ENCODE assay signal across 27 mouse cellular contexts in the genomic region with DNA sequence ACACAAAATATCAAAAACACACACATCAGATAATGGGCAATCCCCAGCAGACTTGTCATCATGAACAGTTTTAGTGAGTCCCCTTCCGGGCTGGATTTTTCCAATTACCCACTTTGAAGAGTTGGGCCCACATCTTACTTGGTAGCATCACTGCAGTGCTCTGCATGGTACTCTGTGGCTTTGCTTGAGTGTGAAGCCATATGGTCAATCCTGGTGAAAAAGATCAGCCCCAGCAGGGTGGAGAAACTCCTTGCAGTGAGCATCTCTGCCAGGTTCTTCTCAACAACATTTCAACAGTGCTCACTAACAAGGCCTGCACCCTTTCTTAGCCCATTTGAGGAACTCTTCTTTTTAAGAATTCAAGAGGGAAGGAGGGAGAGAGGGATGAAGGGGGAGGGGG.
"Had no signal": no experiment of that assay in that cellular context is flagged by ENCODE, and none has a peak within 500 bp of the region (broad histone marks: within the 10 kb centered on the region; RNA-seq: fewer than 3 reads in every experiment).

No protein-coding gene starts in this region.

- H3K27ac ChIP-seq: heart, adult 2 months; heart, embryonic 13.5 days; heart, embryonic 15.5 days; hindbrain, embryonic 13.5 days; hindbrain, embryonic 15.5 days; hindbrain, postnatal 0 days; kidney, embryonic 15.5 days; kidney, postnatal 0 days; limb, embryonic 10.5 days; liver, embryonic 13.5 days; liver, embryonic 15.5 days had no signal

- H3K4me1 ChIP-seq: liver, embryonic 15.5 days had no signal

- H3K27me3 ChIP-seq: heart, embryonic 13.5 days; heart, embryonic 15.5 days; hindbrain, embryonic 15.5 days; kidney, embryonic 15.5 days; liver, embryonic 13.5 days; liver, embryonic 15.5 days had no signal

- H3K4me3 ChIP-seq: heart, adult 2 months; heart, embryonic 13.5 days; heart, embryonic 15.5 days; hindbrain, embryonic 13.5 days; hindbrain, embryonic 15.5 days; kidney, embryonic 15.5 days; limb, embryonic 10.5 days; limb, embryonic 12.5 days; liver, embryonic 13.5 days; liver, embryonic 15.5 days had no signal

- DNase-seq: gastrocnemius, postnatal 14 days; gastrocnemius, postnatal 36 days; heart, adult 11 months; heart, adult 2 months; heart, postnatal 14 days; heart, postnatal 36 days; kidney, adult 11 months; kidney, adult 2 months; kidney, adult 9 months; kidney, postnatal 14 days; kidney, postnatal 36 days; layer of hippocampus, adult 9-11 months; layer of hippocampus, postnatal 36 days; liver; liver, embryonic 13.5 days; liver, postnatal 0 days had no signal

- ATAC-seq: hindbrain, postnatal 0 days; intestine, embryonic 16.5 days; liver, postnatal 0 days had no signal
